Mouse (Mus musculus) forebrain, embryonic 12.5 days (tissue): ENCODE data around the gene Osbpl11. TPM values are rescaled to one million over a fixed set of nuclear protein-coding genes. Genes with fewer than 3 reads are reported as not detected.

ENCODE experiments used
- ATAC-seq: fragments of 200-750 bp; cut with Nextera tagmentation; 2 replicates; pipeline ENCODE4 v1.8.0; 2017; ENCODE audit warnings: moderate TSS enrichment; ENCODE audit not compliant: low FRiP score
- H3K27ac ChIP-seq: fragments of 300-500 bp; sonication (generic); 2 replicates; pipeline ENCODE4 v1.5.1; 2016; ENCODE audit warnings: mild to moderate bottlenecking
- H3K27me3 ChIP-seq: fragments of 300-500 bp; sonication (generic); 2 replicates; pipeline ENCODE4 v1.6.1; 2016; ENCODE audit warnings: mild to moderate bottlenecking
- H3K36me3 ChIP-seq: fragments of 300-500 bp; sonication (generic); replicated peaks from 2 replicates; pipeline ENCODE4 v1.6.1; 2016; ENCODE audit warnings: mild to moderate bottlenecking
- H3K4me1 ChIP-seq: fragments of 300-500 bp; sonication (generic); 2 replicates; pipeline ENCODE4 v1.6.1; 2016
- H3K4me2 ChIP-seq: fragments of 300-500 bp; sonication (generic); 2 replicates; pipeline ENCODE4 v1.6.1; 2016; ENCODE audit warnings: mild to moderate bottlenecking, moderate library complexity
- H3K4me3 ChIP-seq: fragments of 300-500 bp; sonication (generic); replicated peaks from 2 replicates; pipeline ENCODE4 v1.5.1; 2016; ENCODE audit warnings: mild to moderate bottlenecking
- H3K9ac ChIP-seq: fragments of 300-500 bp; sonication (generic); 2 replicates; pipeline ENCODE4 v1.6.1; 2016; ENCODE audit warnings: mild to moderate bottlenecking
- H3K9me3 ChIP-seq: fragments of 300-500 bp; sonication (generic); 2 replicates; pipeline ENCODE4 v1.6.1; 2016
- WGBS: fragments of 180-500 bp; shearing (Covaris S2); methylation state at CpG from one replicate; pipeline ENCODE4 v1.1.7; 2016; 5-methylcytosine and 5-hydroxymethylcytosine counted together
- polyA plus RNA-seq: library from polyadenylated mRNA; unstranded; fragments of >200 nt; fragmentation: Nextera tagmentation; extraction: Ambion mirVana; gene quantifications from 2 replicates; pipeline ENCODE4 v1.2.1, GENCODE M21; 2016

Gene Osbpl11
- polyA plus RNA-seq, 1 experiment from 2014 or later: 27.8 TPM

GRCm38 (mm10) chr16:33250651-33251120 lies 65.8 kb downstream of the Osbpl11 start:
- ATAC-seq: no peak
- no peak overlapping the region for H3K27ac ChIP-seq

DNA sequence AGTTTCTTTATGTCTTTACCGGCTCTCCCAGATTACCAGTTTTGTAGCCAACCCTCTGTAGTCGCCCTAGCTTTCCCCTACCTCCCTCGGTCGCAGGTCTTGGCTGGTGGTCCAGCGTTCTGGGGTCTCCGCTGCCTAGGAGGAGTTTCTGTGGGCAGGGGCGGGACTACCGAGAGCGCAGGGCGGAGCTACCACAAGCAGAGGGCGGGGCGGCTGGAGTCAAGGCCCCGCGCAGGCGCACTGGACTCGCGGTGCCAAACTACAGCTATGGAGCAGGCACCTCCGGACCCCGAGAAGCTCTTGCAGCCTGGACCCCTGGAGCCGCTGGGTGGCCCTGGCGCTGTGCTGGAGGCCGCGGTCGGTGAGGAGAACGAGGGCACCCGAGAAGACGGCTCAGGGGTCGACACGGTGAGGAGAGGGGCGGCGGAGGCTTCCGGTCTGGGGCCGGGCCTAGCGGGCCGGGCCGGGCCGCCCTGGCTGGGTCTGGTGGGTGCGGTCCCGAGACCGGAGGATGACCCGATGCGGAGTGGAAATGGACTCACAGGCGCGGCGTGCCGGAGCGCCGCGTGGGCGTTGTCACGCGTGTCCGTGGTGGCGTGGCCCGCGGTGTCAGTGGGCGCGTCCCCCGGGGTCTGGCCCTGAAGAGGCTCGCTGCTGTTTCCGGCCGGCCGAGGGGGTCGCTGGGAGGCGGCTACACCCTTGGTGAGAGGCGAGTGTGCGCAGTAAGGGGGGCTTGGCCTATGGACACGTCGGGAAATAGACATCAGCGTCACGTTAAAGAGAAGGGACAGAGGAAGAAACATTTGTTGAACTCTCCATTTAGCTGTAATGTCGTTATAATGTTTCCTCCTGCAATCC lies 66.6 kb downstream of the Osbpl11 start, which contains the start of gene Snx4:
Gene Snx4 (plus strand): TSS at position 249 of the 858 bp plus-strand sequence.
- Histone ChIP-seq H3K36me3 (peaks cover 8% of the 10 kb centered on the region), H3K9ac (peak within 1 kb of the TSS; percentile 90), H3K4me2 (peak within 1 kb of the TSS; percentile 73), H3K9me3 (no peaks in the 10 kb centered on the region), H3K4me3 (peak within 1 kb of the TSS; percentile 93), H3K4me1 (peaks cover 14% of the 10 kb centered on the region), H3K27me3 (no peaks in the 10 kb centered on the region), H3K27ac (peak within 1 kb of the TSS; percentile 72)
- WGBS: under 1% methylated on average over 72 of the region's 72 CpGs
- ATAC-seq: peak; percentile 93

More at GRCm38 (mm10) chr16:33250651-33251120, 65.8 kb downstream of the Osbpl11 start:
- Histone ChIP-seq H3K27me3 (no peaks in the 10 kb centered on the region), H3K4me1 (peaks cover 14% of the 10 kb centered on the region), H3K4me3 (peak overlapping the region; percentile 93), H3K36me3 (peaks cover 8% of the 10 kb centered on the region), H3K9ac (peak overlapping the region; percentile 90), H3K4me2 (peak overlapping the region; percentile 73), H3K9me3 (no peaks in the 10 kb centered on the region)
- 24% methylated on average over 9 of the region's 9 CpGs for WGBS

DNA sequence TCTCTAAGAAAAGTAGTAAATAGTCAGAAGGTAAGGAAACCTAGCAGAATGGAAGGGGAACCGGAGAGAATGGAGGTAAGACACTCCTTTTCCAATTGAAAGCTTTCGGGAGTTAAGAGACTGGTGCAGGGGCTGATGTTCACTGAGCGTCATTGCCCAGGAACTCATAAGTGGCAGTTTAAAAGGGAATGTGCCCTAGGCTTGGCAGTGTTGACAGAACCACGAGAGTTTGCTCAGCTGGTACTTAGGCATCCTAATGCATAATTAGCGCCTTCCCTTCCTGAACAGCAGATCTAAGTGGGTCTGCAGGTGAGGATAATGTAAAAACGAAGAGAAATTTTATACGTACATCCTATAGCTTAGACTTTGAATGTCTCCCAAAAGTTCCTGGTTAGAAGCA lies 70.7 kb downstream of the Osbpl11 start:
- Histone ChIP-seq H3K4me1 (peaks cover 11% of the 10 kb centered on the region), H3K9ac (no peak overlapping the region), H3K36me3 (peaks cover 13% of the 10 kb centered on the region), H3K4me2 (no peak overlapping the region), H3K27me3 (no peaks in the 10 kb centered on the region), H3K4me3 (no peak overlapping the region), H3K27ac (no peak overlapping the region), H3K9me3 (no peaks in the 10 kb centered on the region)
- no peak for ATAC-seq
- 90% methylated on average over 7 of the region's 7 CpGs for WGBS

GRCm38 (mm10) chr16:33258530-33258929 lies 73.7 kb downstream of the Osbpl11 start:
- Histone ChIP-seq H3K4me2 (no peak overlapping the region), H3K4me1 (no peaks in the 10 kb centered on the region; the same call in 1 of the 2 replicates), H3K9ac (no peak overlapping the region), H3K9me3 (no peaks in the 10 kb centered on the region), H3K36me3 (peaks cover 8% of the 10 kb centered on the region; the same call in 1 of the 2 replicates), H3K4me3 (no peak overlapping the region), H3K27ac (no peak overlapping the region), H3K27me3 (no peaks in the 10 kb centered on the region)
- ATAC-seq: no peak
- 90% methylated on average over 2 of the region's 2 CpGs for WGBS

- Histone ChIP-seq H3K36me3 (peaks cover 12% of the 10 kb centered on the region), H3K27me3 (no peaks in the 10 kb centered on the region), H3K4me3 (no peak overlapping the region), H3K9me3 (no peaks in the 10 kb centered on the region), H3K4me1 (no peaks in the 10 kb centered on the region), H3K9ac (no peak overlapping the region), H3K4me2 (no peak overlapping the region), H3K27ac (no peak overlapping the region)
- 85% methylated on average over 3 of the region's 3 CpGs for WGBS
- ATAC-seq: no peak
These were observed 75.0 kb downstream of the Osbpl11 start for GRCm38 (mm10) chr16:33259824-33260223.

DNA sequence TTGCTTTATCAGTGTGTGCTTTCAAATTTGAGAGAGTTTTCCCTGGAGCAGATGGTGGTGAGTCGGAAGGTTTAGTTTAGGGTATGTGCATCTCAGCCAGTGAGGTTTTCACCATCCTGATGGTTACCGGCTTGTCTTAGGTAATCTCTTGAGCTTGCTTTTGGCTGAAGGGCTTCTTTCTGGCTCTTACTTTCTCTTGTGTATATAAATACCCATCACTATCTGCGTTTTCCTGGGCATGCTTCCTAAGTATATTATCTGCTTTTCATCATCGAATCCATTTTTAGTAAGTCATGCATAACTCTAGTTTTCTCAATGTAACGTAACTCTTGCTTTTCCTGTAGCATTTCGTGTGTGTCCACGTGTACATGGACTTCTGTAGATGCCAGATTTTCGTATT lies 76.0 kb downstream of the Osbpl11 start:
- Histone ChIP-seq H3K4me3 (no peak overlapping the region), H3K27ac (no peak overlapping the region), H3K4me1 (no peaks in the 10 kb centered on the region), H3K9ac (no peak overlapping the region), H3K4me2 (no peak overlapping the region), H3K9me3 (no peaks in the 10 kb centered on the region), H3K36me3 (peaks cover 20% of the 10 kb centered on the region), H3K27me3 (no peaks in the 10 kb centered on the region)
- 94% methylated on average over 8 of the region's 8 CpGs for WGBS
- no peak for ATAC-seq

GRCm38 (mm10) chr16:33261584-33262061 lies 76.8 kb downstream of the Osbpl11 start:
- WGBS: 89% methylated on average over 2 of the region's 2 CpGs
- no peak for ATAC-seq

DNA sequence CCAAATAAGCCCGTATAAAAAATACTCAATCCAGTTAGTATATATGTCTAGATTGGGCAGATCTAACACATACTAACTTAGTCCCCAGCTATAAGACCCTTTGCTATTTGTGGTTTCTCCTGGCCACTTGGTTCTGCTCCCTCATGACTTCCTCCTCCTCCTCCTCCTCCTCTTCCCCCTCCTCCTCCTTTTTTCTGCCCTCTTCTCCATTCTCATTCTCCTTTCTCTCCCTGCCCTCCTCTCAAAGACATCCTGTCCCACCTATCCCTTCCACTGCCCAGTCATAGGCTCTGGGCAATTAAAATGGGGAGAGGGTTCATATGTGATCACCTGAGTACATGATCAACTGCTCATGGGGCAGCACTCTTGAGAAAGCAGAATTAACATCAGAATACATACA lies 77.2 kb downstream of the Osbpl11 start:
- WGBS: 95% methylated on average over 1 of the region's 1 CpGs
- Histone ChIP-seq H3K27me3 (no peaks in the 10 kb centered on the region), H3K4me3 (no peak overlapping the region), H3K27ac (no peak overlapping the region), H3K4me2 (no peak overlapping the region), H3K36me3 (peaks cover 26% of the 10 kb centered on the region), H3K4me1 (no peaks in the 10 kb centered on the region), H3K9ac (no peak overlapping the region), H3K9me3 (no peaks in the 10 kb centered on the region)
- no peak for ATAC-seq

More at GRCm38 (mm10) chr16:33261584-33262061, 76.8 kb downstream of the Osbpl11 start:
- peaks cover 24% of the 10 kb centered on the region for H3K36me3 ChIP-seq
- H3K9me3 ChIP-seq: no peaks in the 10 kb centered on the region
- H3K27ac ChIP-seq: no peak overlapping the region
- no peak overlapping the region for H3K4me3 ChIP-seq
- H3K4me1 ChIP-seq: no peaks in the 10 kb centered on the region
- no peak overlapping the region for H3K9ac ChIP-seq
- no peak overlapping the region for H3K4me2 ChIP-seq
- no peaks in the 10 kb centered on the region for H3K27me3 ChIP-seq

- 89% methylated on average over 9 of the region's 9 CpGs for WGBS
- Histone ChIP-seq H3K27me3 (no peaks in the 10 kb centered on the region), H3K27ac (no peak overlapping the region), H3K9me3 (no peaks in the 10 kb centered on the region), H3K4me3 (no peak overlapping the region), H3K36me3 (peaks cover 53% of the 10 kb centered on the region), H3K4me2 (no peak overlapping the region), H3K9ac (no peak overlapping the region), H3K4me1 (no peaks in the 10 kb centered on the region)
- no peak for ATAC-seq
These were observed 82.9 kb downstream of the Osbpl11 start for GRCm38 (mm10) chr16:33267616-33268253.

- Histone ChIP-seq H3K4me1 (no peaks in the 10 kb centered on the region), H3K4me3 (no peak overlapping the region), H3K27me3 (no peaks in the 10 kb centered on the region), H3K9ac (no peak overlapping the region), H3K27ac (no peak overlapping the region), H3K4me2 (no peak overlapping the region), H3K36me3 (peaks cover 53% of the 10 kb centered on the region), H3K9me3 (no peaks in the 10 kb centered on the region)
- no peak for ATAC-seq
- WGBS: 98% methylated on average over 4 of the region's 4 CpGs
These were observed 87.0 kb downstream of the Osbpl11 start for GRCm38 (mm10) chr16:33271824-33272223.

DNA sequence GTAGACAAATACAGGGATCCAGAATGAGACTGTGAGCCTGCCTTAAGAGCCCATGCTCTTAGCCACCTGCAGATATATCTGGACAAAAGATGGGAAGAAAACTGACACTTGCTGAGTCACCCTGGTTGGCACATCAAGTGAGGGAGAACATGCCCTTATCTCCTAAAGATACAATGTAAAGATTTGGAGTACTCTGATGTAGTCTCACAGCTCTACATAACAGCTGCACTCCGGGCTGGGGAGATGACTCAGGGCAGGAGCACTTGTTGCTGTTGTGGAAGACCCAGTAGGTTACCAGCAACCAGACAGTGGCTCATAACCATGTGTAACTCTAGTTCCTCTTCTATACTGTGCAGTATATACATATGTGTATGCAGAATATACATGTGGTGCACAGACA lies 98.2 kb downstream of the Osbpl11 start:
- 88% methylated on average over 1 of the region's 1 CpGs for WGBS
- Histone ChIP-seq H3K27me3 (no peaks in the 10 kb centered on the region), H3K4me1 (no peaks in the 10 kb centered on the region), H3K9me3 (no peaks in the 10 kb centered on the region), H3K36me3 (peaks cover 52% of the 10 kb centered on the region), H3K27ac (no peak overlapping the region), H3K4me3 (no peak overlapping the region), H3K4me2 (no peak overlapping the region), H3K9ac (no peak overlapping the region)
- no peak for ATAC-seq

GRCm38 (mm10) chr16:33288536-33288935 lies 103.7 kb downstream of the Osbpl11 start:
- Histone ChIP-seq H3K9me3 (peaks cover 11% of the 10 kb centered on the region; the same call in 1 of the 2 replicates), H3K27ac (no peak overlapping the region), H3K36me3 (peaks cover 73% of the 10 kb centered on the region), H3K4me1 (no peaks in the 10 kb centered on the region), H3K9ac (no peak overlapping the region), H3K27me3 (no peaks in the 10 kb centered on the region), H3K4me2 (no peak overlapping the region), H3K4me3 (no peak overlapping the region)
- ATAC-seq: no peak
- WGBS: 88% methylated on average over 9 of the region's 9 CpGs
